Mouse (Mus musculus): ENCODE data around the gene E130308A19Rik.

Gene E130308A19Rik

GRCm38 (mm10) chr4:59682491-59682890 is 56.5 kb downstream of the E130308A19Rik start:
- CTCF ChIA-PET, result no interaction called here

DNA sequence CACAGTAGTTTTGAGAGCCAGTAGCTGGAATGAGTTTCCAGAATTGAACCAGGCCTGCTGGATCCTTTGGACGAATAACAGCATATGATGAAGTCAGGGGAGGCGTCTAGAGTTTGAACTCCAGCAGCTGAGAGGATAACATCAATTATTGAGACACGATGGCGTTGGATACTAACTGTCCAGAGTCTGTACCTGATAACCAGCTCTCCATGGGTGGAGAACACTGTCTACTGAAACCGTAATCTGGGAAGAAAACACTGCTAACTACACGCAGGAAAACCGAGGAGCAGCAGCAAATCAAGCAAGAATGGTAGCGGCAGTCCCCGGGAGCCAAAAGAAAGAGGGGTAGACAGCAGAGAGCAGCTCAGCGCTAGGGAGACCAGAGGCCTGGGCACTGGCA is 56.9 kb downstream of the E130308A19Rik start:
- CTCF ChIA-PET, result no interaction called here

DNA sequence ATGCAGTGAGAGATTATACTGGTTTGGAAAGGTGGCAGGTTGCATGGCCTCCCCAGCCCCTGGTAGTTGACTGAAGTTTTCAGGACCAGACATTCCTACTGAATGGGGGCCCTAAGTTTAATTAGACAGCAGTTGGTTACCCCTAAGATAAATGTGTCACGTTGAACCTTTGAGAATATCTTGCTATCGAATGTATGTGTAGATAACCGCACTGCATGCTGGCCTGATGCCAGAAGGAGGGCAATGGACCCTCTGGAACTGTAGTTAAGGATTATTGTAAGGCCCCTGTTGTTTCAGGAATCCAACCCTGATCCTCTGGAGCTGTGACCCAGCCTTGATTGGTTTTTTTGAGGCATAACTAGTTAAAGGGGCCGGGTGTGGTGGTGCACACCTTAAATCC is 58.3 kb downstream of the E130308A19Rik start:
- CTCF ChIA-PET, result no interaction called here

- CTCF ChIA-PET, result no interaction called here
These were observed 60.7 kb downstream of the E130308A19Rik start for GRCm38 (mm10) chr4:59686716-59687115.

- CTCF ChIA-PET, result no interaction called here
These were observed 63.0 kb downstream of the E130308A19Rik start for GRCm38 (mm10) chr4:59689055-59689454.

DNA sequence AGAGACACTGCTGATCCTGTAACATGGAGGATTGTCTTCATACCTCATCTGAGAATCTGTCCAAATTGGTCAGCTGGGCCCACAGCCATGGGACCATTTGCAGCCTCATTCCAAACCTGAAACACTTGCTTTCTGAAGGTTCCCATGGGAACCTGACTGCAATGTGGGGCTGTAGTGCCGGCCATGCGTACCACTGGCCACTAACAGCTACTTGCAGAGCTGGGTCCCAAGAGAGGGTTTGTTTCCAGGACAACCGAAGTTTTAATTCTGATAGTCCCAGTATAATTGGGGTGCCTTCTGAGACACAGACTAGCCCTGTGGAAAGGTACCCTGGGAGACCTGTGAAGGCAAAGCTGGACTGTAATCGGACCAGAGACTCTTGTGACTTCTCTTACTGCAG is 64.1 kb downstream of the E130308A19Rik start:
- CTCF ChIA-PET, result no interaction called here

- CTCF ChIA-PET, result no interaction called here
These were observed 70.8 kb downstream of the E130308A19Rik start for GRCm38 (mm10) chr4:59696846-59697245.

GRCm38 (mm10) chr4:59697869-59698268 is 71.9 kb downstream of the E130308A19Rik start:
- CTCF ChIA-PET, result no interaction called here

DNA sequence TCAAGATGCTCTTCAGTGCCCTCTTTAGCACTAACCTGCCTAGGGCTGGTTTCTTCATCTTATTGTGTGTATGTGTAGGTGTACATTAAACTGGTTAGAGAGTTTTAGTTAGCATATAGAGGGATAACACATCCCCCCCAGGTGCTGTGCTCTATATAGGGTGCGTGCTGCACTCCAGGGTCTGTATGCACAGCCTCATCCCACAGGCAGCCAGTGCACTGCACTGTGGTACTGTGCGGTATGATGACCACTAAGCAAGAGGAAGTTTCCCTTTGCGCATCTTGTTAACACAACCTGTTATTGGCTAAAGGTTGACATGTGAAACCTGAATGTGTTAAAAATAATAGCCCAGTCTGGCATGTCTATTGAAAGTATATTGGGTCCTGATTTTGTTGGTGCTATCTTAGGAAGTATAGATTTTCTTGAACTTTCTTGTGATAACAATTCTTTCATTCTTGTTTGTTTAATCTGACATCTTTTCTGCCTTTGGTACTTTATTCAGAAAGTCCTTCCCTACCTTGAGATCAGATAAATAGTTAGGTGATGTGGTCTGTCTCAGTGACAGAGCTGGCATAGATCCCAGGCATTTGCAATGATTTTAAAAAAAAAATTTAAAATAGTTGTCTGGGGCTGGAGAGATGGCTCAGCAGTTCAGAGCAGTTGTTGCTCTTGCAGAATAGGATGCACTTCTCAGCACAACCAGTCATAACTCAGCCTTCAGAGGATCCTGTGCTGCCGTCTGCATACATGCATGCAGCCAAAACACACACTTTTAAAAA is 73.2 kb downstream of the E130308A19Rik start:
- CTCF ChIA-PET, result no interaction called here

DNA sequence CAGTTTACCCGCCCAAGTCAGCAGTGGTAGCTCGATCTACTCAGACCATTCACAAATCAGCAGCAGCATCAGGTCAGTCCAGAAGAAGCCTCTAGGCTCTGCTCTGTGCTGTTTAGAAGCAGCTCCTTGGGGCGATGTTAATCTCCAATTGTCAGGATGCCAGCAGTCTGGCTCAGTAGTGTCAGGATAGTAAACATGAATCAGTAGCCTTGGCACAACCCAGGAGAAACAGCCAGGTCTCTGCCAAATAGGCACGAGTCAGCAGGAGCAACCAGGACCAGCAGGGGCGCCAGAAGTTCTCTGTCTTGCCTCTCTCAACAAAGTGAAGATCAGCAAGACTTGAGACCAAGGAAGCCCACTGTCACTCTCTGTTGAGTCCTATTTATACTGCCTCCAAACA is 83.3 kb downstream of the E130308A19Rik start:
- CTCF ChIA-PET, result no interaction called here

DNA sequence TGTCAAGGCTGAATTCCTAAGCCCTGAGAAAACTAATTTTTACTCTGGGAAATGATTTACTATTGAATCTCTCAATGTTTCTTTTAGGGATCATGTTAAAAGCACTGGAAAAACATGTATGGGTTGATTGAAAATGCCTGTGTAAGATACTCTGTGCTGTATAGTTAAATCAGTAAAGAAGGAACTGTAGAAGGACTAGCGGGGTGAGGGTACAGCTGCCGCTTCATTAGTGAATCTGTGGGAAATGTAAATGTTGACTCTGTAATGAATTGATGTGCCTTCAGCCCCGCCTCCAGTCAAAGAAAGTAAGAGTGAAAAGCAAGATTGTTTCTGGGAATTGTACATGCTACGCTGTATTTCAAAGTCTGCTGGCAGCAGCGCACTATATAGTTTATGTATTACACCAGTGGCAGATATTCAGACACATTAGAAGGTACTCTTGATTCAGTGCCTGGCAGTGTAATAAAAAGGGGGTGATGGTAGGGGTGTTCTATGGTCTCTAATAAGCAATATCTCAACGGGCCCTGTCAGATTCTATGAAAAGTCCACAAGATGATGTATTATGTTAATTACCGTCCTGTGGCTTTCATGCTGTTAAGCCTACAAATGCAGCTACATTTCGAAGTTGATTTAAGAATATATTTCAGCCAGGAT is 84.9 kb downstream of the E130308A19Rik start:
- CTCF ChIA-PET, result no interaction called here

GRCm38 (mm10) chr4:59712451-59712850 is 86.4 kb downstream of the E130308A19Rik start:
- CTCF ChIA-PET, result no interaction called here

DNA sequence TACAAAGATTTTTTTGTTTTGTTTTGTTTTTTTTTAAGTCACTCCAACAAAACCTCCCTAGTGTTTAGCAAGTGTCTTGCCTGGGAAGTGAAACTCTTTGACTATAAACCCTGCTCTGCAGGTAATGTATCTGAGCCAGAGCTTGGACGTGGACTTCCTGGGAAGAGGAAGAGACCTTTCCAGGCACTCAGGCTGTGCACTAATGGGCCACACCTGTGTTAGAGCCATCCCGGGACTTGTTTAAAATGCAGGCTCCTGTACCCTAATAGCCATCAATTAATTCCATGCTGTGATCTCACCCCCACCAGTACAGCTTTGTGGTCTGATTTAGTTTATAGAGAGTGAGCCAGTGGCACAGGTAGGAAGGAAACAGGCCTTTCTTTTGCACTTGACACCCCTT is 86.9 kb downstream of the E130308A19Rik start:
- CTCF ChIA-PET, result no interaction called here

GRCm38 (mm10) chr4:59714472-59714871 is 88.5 kb downstream of the E130308A19Rik start:
- CTCF ChIA-PET, result no interaction called here

DNA sequence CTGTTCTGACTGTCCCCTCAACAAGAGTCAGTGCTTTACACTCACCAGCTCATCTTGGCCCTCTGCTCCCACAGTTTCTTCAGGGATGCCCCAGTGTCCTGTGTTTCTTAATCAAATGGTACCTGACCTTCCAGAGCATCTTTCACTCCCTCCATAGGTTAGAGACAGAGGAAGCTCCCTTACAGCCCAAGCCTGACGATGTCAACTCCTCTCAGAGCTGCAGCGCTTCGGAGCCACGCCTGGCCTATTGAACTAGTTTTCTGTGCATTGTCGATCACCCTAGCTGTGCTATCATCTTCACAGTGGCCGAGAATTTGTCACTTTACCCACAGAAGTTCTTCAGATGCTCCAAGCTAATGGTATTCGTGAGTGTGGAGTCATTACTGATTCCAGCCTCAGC is 88.9 kb downstream of the E130308A19Rik start:
- CTCF ChIA-PET, result no interaction called here

DNA sequence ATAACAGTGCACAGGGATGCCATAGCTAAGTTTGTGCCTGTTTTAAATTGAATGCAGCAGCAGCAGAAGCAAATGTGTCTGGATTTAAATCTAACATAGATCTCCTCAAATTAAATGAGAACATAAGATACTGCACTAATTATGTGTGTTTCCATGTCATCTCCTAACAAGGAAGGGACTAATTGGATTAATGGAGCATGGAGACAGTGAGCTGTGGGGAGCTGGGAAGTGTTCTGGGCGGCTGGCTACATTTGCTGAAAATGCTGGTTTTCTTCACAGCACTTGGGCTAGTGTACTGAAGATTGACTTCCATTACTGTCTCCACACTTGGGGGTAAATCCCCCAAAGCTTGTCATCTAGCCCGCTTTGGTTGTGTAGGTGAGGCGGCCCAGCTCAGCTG is 89.5 kb downstream of the E130308A19Rik start:
- CTCF ChIA-PET, result no interaction called here

GRCm38 (mm10) chr4:59717349-59717748 is 91.3 kb downstream of the E130308A19Rik start:
- CTCF ChIA-PET, result no interaction called here

GRCm38 (mm10) chr4:59718542-59718941 is 92.5 kb downstream of the E130308A19Rik start:
- CTCF ChIA-PET, result no interaction called here

- CTCF ChIA-PET, result no interaction called here
These were observed 93.7 kb downstream of the E130308A19Rik start for GRCm38 (mm10) chr4:59719481-59720355.

DNA sequence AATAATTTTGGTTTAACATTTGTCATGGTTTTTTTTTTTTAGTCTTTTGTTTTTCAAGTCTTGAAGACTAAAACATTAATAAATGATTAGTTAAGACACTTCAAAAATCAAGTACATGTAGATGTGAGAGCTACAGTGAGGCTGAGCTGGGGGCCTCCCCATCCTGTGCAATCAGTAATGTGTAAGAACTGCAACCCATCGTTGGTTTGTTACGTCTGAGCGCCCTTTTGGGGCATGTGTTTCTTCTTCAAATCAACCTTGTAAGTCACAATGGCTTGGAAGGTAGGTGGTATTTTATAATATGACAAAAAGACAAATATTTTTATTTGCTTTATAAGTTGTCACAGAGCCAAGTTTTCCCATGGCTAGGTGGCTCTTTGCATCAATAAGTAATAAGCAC is 95.8 kb downstream of the E130308A19Rik start:
- CTCF ChIA-PET, result no interaction called here

- CTCF ChIA-PET, result no interaction called here
These were observed 99.6 kb downstream of the E130308A19Rik start for GRCm38 (mm10) chr4:59725579-59725978.

DNA sequence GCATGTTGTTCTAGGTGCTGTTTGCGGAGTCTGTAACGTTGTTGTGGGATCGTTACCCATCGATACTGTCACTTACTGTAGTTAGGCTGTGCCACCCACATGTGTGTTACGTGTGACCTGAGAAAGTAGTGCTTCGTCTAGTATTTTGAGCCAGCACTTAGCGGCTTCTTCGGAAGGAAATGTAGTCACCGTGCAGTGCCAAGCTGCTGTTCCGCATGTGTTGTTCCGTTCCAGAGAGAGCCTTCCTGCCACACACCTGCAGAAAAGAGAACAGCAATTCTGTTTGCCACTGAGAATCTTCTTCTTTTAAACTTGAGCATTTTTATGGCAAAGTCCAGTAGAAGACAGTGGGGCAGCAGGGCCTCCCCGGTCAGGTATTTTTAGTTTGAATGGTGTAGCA is 100.5 kb downstream of the E130308A19Rik start:
- CTCF ChIA-PET, result no interaction called here

All from spleen, embryonic (tissue).